Mouse (Mus musculus): ENCODE results near the gene Lman1l. TPM values are rescaled to one million over a fixed set of nuclear protein-coding genes. Genes with fewer than 3 reads are reported as not detected.

The Lman1l gene
- polyA plus RNA-seq, 1 experiment: not detected

DNA sequence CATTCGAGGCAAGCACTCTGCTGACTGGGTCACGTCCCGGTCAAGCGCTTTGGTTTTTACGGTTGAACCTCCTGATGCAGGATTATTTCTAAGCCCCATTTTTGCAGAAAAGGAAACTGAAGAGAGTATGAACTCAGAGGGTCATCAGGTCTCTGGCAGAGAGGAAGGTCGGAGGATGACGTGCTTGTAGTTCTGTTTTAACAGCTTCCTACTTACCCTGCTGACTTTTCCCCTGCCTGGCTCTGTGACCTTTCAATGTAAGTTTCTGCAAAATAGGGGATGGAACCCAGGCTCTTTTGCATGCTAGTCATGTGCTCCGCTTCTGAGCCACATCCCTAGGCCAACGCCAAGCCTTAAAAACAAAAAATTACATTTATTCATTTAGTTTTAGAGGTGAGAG lies 31.8 kb upstream of the Lman1l start:
- peaks cover 13% of the 10 kb centered on the region for H3K4me1 ChIP-seq (ENCODE audit: control insufficient read depth, insufficient read depth, low read length)
- no peak overlapping the region for H3K4me3 ChIP-seq (replicated peaks; ENCODE audit: control insufficient read depth, low read depth, low read length)
- WGBS: 44% methylated on average over 9 of the region's 9 CpGs
- TF ChIP-seq POLR2A (IDR thresholded peaks at IDR 0.05; ENCODE audit: borderline replicate concordance, control insufficient read depth, low read depth, low read length) (no peak), CTCF (IDR thresholded peaks at IDR 0.05; ENCODE audit: control insufficient read depth, insufficient read depth, low read length) (no peak)
- peak overlapping the region; percentile 93; the same call in 1 of the 2 replicates for H3K27ac ChIP-seq (ENCODE audit: control insufficient read depth, insufficient read depth, low read depth, low read length, poor library complexity)

DNA sequence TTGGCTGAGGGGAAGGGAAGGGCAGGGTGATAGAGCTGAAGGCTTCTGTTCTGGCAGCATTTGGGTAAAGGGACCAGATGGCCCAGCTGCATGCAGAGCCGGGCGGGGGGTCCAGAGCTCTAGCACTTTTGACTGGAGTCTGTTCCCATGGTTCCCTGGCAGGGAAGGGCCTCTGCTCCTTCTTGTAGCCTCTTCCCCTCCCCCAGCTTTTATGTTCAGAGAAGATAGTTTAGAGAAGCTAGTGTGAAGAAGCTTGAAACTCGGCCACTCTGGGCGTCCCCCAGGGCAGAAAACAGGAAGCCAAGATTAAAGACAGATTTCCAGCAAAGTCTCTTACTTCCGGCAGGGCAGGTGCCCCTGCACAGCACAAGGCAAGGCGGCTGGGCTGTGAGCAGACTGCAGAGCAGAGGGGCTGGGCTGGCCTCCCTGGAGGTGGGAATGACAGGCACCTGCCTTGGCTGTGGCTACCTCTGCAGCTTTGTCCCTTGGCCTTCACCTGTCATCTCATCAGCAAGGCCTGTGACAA lies 30.3 kb upstream of the Lman1l start:
- H3K27ac ChIP-seq (ENCODE audit: control insufficient read depth, insufficient read depth, low read depth, low read length, poor library complexity): peak overlapping the region; percentile 93
- H3K4me1 ChIP-seq (ENCODE audit: control insufficient read depth, insufficient read depth, low read length): peaks cover 13% of the 10 kb centered on the region
- peak overlapping the region; percentile 13 for H3K4me3 ChIP-seq (replicated peaks; ENCODE audit: control insufficient read depth, low read depth, low read length)
- no peak for TF ChIP-seq CTCF (IDR thresholded peaks at IDR 0.05; ENCODE audit: control insufficient read depth, insufficient read depth, low read length)
- peak; percentile 48; the same call in 1 of the 2 replicates for TF ChIP-seq POLR2A (IDR thresholded peaks at IDR 0.05; ENCODE audit: borderline replicate concordance, control insufficient read depth, low read depth, low read length)
- 6% methylated on average over 6 of the region's 6 CpGs for WGBS

DNA sequence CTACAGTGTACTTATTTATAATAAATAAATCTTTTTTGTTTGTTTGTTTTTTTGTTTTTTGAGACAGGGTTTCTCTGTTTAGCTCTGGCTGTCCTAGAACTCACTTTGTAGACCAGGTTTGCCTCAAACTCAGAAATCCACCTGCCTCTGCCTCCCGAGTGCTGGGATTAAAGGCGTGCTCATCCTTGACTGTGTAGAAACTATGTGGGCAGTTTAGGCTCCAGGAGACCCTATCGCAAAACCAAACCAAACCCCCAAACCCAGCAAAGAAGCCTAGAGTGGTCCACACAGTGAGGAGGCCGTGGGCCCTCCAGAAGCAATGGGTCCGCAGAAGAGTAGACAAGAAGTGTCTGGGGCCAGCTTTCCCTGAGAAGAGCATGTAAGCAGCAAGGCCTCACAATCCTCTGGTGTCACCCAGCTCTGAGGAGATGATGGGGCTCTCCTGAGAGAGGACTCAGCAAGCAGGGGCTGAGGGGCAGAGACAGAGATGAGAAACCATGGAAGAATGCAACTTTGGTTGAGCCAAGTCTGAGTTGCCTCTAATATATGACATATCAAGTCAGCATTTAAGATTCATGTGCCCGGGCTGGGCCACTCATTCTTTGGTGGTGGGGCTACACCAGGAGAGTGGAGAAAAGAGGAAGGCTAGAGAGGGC lies 29.7 kb upstream of the Lman1l start:
- Histone ChIP-seq H3K4me1 (ENCODE audit: control insufficient read depth, insufficient read depth, low read length) (peaks cover 13% of the 10 kb centered on the region), H3K4me3 (replicated peaks; ENCODE audit: control insufficient read depth, low read depth, low read length) (no peak overlapping the region), H3K27ac (ENCODE audit: control insufficient read depth, insufficient read depth, low read depth, low read length, poor library complexity) (peak overlapping the region; percentile 93)
- TF ChIP-seq CTCF (IDR thresholded peaks at IDR 0.05; ENCODE audit: control insufficient read depth, insufficient read depth, low read length): no peak
- no peak for TF ChIP-seq POLR2A (IDR thresholded peaks at IDR 0.05; ENCODE audit: borderline replicate concordance, control insufficient read depth, low read depth, low read length)
- 72% methylated on average over 6 of the region's 6 CpGs for WGBS

DNA sequence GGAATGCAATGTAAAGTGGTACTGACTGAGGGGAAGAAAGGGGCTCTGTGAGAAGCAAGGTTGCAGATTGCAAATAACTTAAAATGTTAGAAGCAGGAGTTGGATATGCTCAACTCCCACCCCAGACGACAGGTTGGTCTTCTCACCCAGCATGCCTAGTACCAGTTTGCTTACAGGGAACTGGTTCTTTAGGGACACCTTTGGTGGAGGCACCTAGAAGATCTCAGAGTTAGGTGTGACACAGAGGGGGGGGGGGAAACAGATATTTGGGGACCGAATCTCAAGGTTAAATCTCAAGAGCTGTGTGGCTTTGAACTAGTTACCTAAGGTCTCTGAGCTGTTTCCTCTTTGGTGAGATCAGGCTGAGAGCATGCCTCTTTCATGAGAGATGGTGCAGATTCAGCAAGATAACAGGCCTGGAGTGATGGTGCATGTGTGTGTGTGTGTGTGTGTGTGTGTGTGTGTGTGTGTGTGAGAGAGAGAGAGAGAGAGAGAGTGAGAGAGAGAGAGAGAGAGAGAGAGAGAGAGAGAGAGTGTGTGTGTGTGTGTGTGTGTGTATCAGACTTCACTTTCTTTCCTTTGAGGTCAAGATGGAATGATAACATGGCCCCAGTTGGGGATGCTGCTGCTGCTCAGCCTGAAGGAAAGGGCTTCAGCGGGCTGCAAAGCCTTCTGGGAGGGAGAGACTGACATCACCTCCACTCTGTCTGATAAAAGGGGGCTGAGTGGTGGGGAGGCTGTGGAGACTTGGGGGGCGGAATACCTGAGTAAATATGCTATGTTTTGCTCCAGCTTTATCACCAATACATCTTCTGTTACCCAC lies 26.9 kb upstream of the Lman1l start:
- H3K27ac ChIP-seq (ENCODE audit: control insufficient read depth, insufficient read depth, low read depth, low read length, poor library complexity): peak overlapping the region; percentile 94
- 31% methylated on average over 4 of the region's 4 CpGs for WGBS
- TF ChIP-seq CTCF (IDR thresholded peaks at IDR 0.05; ENCODE audit: control insufficient read depth, insufficient read depth, low read length) (no peak), POLR2A (IDR thresholded peaks at IDR 0.05; ENCODE audit: borderline replicate concordance, control insufficient read depth, low read depth, low read length) (no peak)
- peaks cover 16% of the 10 kb centered on the region for H3K4me1 ChIP-seq (ENCODE audit: control insufficient read depth, insufficient read depth, low read length)
- no peak overlapping the region for H3K4me3 ChIP-seq (replicated peaks; ENCODE audit: control insufficient read depth, low read depth, low read length)

DNA sequence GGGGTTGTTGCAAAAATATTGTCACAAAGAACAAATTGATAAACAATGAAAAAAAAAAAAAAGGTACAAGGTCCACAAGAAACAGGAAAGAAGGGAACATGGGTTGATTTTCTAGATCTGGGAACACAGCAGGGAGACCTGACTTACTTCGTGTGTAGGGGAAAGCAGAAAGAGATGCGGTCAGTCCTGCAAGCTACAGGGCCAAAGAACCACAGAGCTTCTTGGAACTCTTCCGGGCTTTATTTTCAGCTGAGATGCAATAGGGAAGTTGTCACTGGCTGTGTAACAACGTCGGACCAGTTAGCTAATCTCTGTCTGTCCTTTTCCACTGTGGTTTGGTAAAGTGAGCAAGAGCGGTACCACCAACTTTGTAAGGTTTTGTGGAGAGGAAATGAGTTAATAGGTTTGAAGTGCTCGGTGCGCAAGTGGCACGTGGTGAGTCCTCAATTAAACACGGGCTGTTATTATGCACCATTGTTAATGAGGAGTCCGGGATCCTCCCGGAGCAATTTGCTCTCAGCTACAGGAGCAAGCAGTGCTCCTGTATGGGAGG lies 26.1 kb upstream of the Lman1l start:
- peaks cover 19% of the 10 kb centered on the region for H3K4me1 ChIP-seq (ENCODE audit: control insufficient read depth, insufficient read depth, low read length)
- no peak overlapping the region for H3K4me3 ChIP-seq (replicated peaks; ENCODE audit: control insufficient read depth, low read depth, low read length)

DNA sequence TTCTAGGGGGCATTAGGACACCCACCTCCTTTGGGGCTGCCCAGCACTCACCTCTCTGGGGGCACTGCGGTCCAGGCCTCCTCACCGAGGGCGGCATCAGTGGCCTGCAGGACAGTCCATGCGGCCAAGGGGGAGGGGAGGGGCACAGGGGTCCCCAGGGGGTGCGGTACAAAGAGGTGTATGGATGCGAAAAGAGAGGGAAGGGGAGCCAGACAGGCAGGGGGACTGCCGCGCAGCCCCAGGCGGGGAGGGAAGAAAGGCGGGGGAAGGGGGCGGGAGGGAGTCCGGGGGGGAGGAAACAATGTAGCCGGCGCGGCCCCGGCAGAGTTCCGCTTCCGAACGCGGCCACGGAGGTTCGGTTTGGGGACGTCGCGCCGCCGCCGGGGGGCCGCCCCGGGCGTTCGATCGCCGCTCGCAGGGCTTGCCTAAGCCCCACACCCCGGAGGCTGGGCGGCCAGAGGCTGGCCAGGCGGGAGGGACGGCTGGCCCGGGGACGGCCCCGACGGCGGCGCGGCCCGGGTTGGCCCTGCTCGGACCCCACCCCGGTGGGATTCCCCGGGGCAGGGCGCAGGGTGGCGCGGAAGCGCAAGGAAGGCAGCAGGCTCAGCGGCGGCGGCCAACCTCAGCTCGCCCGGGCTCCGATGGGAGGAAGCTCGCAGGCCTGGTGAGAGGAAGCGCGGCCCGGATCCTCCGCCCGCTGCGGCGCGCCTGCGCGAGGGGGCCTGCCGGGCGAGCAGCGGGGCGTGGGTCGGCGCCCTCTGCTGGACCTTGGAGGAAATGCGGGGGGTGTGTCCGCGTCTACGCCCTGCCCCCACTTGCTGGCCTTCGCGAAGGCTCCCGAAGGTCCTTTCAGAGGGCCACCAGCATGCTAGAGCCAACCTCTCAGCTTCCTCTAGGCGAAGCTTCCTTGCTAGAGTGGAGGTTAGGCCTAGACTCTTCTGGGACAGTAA lies 24.6 kb upstream of the Lman1l start:
- WGBS: under 1% methylated on average over 81 of the region's 85 CpGs
- peak overlapping the region; percentile 88 for H3K4me3 ChIP-seq (replicated peaks; ENCODE audit: control insufficient read depth, low read depth, low read length)
- peaks cover 22% of the 10 kb centered on the region for H3K4me1 ChIP-seq (ENCODE audit: control insufficient read depth, insufficient read depth, low read length)
- TF ChIP-seq CTCF (IDR thresholded peaks at IDR 0.05; ENCODE audit: control insufficient read depth, insufficient read depth, low read length) (peak; percentile 90), POLR2A (IDR thresholded peaks at IDR 0.05; ENCODE audit: borderline replicate concordance, control insufficient read depth, low read depth, low read length) (peak; percentile 88; the same call in 1 of the 2 replicates)
- peak overlapping the region; percentile 100 for H3K27ac ChIP-seq (ENCODE audit: control insufficient read depth, insufficient read depth, low read depth, low read length, poor library complexity)

More for the DNA sequence above, 26.1 kb upstream of the Lman1l start:
- WGBS: 4% methylated on average over 12 of the region's 12 CpGs
- TF ChIP-seq CTCF (IDR thresholded peaks at IDR 0.05; ENCODE audit: control insufficient read depth, insufficient read depth, low read length) (no peak), POLR2A (IDR thresholded peaks at IDR 0.05; ENCODE audit: borderline replicate concordance, control insufficient read depth, low read depth, low read length) (no peak)
- peak overlapping the region; percentile 94 for H3K27ac ChIP-seq (ENCODE audit: control insufficient read depth, insufficient read depth, low read depth, low read length, poor library complexity)

DNA sequence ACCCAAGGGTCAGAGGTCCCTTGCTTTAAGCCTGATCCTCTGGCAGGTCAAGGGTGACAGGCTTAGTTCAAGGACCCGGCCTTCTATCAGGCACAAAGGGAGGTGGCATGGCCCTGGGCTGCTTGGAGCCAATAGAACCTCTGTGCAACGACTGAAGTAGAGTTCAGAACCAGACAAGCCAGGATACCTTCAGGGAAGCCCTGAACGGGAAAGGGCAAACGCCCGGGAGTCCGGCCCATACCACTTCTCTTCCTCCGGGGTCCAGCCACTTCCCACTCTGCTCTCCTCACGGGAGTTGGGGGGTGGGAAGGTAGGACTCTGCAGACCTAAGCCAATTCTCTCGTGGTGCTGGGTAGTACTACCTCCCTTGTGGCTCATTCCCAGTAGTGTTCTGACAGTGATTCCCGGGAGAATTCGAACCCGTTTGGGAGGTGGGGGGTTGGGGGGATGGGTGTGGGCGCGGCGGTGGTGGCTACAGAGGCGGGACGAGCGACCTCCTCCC lies 23.9 kb upstream of the Lman1l start:
- Histone ChIP-seq H3K4me3 (replicated peaks; ENCODE audit: control insufficient read depth, low read depth, low read length) (peak overlapping the region; percentile 88), H3K27ac (ENCODE audit: control insufficient read depth, insufficient read depth, low read depth, low read length, poor library complexity) (peak overlapping the region; percentile 100), H3K4me1 (ENCODE audit: control insufficient read depth, insufficient read depth, low read length) (peaks cover 25% of the 10 kb centered on the region)
- TF ChIP-seq POLR2A (IDR thresholded peaks at IDR 0.05; ENCODE audit: borderline replicate concordance, control insufficient read depth, low read depth, low read length): no peak
- TF ChIP-seq CTCF (IDR thresholded peaks at IDR 0.05; ENCODE audit: control insufficient read depth, insufficient read depth, low read length): no peak
- under 1% methylated on average over 18 of the region's 18 CpGs for WGBS
